Mouse (Mus musculus) right cerebral cortex, postnatal 4 days (tissue): ENCODE data around the gene Lrrc19.
"Not testable (repeated sequence)": the region's sequence is repeated elsewhere in the genome, so short reads cannot be mapped to it uniquely, and the experiment has no call there.

Experiments
- DNase-seq: peaks from one replicate; pipeline ENCODE4 v3.0.0-alpha.2; 2022

Gene Lrrc19

DNA sequence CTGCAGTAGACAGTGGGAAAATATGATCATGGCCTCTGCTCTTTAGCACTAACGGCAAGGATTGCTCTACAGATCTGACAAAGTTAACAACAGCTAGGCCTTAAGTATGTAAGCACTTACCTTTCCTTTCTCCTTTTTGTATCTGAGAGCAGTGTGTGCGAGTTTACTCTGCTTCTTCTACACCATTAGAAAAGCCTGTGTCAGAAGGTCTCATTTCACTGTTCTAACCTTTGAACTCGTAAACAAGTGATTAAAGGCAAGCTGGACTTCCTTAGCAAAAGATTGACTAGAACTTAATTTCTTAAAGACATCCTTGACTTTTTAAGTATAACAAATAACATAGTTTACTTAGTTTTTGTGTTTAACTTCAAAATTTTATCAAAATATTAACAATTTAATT is at the start of gene Lrrc19:
TSS of gene Lrrc19 (minus strand) at position 225 of the 400 bp plus-strand sequence.
- no peak for DNase-seq

DNA sequence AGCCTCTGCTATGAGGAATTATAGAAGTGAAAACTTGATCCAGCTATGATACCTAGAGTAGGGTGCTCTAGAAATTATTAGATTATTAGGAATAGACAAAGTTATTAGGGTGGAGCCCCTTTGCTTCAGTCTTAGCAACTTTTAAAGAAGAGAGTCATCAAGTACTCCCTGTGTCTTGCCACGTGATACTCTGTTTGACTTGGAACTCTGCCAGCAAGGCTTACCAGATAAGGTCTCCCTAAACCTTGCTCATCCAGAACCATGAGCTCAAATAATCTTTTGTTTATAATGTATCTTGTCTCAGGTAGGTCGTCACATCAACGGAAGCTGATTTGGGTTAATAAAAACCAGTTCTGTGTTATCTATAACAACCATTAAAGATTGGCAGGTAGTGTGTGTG is 46.4 kb upstream of the Lrrc19 start:
- no peak for DNase-seq

DNA sequence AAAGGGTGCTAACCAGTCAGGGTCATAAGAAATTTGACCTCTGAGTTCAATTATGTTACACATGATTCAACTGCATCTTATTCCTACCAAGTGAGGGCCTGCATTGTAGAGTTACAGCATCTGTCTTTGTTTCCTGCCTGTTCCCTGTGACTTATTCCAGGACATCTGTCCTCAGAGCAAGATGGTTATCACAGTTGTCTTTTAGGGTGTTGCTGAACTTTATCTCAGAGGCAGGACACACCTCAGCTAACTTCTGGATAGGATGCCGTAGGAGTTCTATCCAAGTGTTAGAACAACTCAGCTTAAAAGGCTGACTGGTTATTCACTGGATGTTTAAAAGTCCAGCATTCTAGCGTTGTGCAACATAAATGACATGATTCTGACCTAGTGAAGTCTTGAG is 42.2 kb upstream of the Lrrc19 start:
- DNase-seq = no peak

DNA sequence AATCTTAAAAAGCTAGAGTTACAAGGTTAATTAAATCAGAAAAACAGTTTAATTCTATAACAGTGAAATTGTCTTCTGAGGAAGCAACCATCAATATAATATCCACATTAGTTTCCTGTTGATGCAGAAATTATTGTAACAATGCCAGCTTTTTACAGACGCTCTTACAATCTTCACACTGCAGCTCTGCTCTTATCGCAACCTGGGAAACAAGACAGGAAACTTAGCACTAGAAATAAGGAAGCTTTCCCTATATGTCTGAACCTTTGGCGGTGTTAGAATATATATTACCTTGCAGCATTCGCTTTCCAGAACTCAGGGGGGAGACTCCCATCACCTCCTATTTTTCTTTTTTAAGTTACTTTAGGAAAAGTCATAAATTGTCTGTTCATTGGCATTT is 41.1 kb upstream of the Lrrc19 start:
- no peak for DNase-seq

GRCm38 (mm10) chr4:94689804-94690203 is 39.9 kb upstream of the Lrrc19 start:
- not testable (repeated sequence) for DNase-seq

- no peak for DNase-seq
Observed at GRCm38 (mm10) chr4:94683305-94683704, 33.4 kb upstream of the Lrrc19 start.

GRCm38 (mm10) chr4:94682029-94682428 is 32.1 kb upstream of the Lrrc19 start:
- DNase-seq = no peak

DNA sequence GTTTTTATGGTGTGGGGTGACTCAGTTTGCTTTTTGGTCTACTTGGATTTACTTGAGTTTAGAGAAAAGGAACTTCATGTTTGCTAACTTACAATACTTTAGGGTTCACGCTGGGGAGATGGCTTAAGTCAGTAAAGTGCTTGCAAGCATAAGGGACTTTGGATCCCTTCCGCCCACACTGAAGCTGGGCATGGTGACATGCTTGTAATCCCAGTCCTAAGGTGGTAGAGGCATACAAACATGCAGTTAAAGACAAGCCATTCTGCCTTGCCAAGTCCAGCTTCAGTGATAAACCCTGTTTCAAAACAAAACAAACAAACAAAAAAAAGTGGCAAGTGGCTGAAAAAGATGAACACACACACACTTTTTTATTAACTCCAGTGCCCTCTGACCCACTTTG is 31.2 kb upstream of the Lrrc19 start:
- no peak for DNase-seq

- DNase-seq = no peak
Observed at GRCm38 (mm10) chr4:94680662-94681061, 30.7 kb upstream of the Lrrc19 start.

- DNase-seq = no peak
Observed at GRCm38 (mm10) chr4:94669718-94670117, 19.8 kb upstream of the Lrrc19 start.

DNA sequence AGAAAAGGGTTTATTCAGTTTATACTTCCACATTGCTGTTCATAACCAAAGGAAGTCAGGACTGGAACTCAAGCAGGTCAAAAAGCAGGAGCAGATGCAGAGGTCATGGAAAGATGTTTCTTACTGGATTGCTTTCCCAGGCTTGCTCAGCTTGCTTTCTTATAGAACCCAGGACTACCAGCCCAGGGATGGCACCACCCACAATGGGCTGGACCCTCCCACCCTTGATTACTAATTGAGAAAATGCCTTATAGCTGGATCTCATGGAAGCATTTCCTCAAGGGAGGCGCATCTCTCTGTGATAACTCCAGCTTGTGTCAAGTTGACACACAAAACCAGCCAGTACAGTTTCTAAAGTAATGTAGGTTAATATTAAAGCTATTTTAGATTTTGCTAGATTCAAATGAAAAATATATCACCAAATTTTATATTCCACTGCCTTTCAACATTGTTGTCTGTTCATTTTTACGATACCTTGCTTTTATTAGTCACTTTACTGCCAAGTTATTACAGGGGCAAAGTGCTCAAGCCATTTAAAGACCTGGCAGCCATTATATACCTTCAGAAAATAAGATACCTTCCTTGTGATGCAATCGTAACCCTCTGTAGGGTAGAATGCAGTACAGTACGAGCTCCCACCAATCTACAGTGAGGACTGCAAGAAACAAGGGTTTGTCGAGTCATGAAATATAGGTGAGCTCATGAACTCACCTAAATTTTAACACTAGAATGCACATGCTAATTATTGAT is 657 bp upstream of the Lrrc19 start:
- DNase-seq = not testable (repeated sequence)

GRCm38 (mm10) chr4:94643141-94643540 is 6.8 kb downstream of the Lrrc19 start:
- DNase-seq = no peak

DNA sequence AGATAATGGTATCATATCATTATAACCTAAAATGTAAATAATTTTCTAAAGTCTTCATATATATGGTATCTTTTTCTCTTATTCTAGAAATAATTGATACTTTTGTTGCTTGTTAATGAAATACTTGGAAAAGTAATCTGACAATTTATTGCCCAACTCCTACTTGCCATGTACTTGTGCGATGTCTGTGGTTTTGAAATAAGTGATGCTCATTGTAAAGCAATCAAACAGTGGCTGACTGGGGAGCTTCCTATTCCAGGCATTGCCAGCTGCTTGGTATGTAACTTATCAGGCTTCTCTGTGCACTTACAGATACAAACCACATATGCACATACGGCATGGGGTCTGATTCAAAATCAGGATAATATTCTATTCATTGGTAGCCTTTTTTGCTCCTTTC is 29.9 kb downstream of the Lrrc19 start:
- no peak for DNase-seq

DNA sequence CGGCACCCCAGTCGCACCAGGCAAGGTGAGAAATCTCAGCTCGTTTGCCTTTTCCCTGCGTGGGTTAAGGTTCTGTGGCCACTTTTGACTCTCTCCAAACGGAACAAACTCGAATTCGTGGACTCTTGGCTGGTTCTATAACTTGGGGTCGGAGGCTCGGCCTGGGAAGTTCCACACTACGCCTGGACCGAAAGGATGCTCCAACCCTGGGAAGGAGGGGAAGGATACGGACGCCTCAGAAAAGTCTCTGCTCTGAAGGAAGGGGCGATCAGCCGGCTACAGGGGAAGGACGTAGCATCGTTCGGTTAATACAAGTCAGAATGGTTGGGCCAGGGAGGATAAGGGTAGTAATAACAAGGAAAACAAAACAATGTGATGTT is 35.3 kb downstream of the Lrrc19 start:
- DNase-seq = no peak

GRCm38 (mm10) chr4:94613972-94614626 is 35.8 kb downstream of the Lrrc19 start, which contains the start of gene Ift74:
Ift74 (plus strand) TSS chr4:94614491.
- peak; percentile 93 for DNase-seq

GRCm38 (mm10) chr4:94610339-94610738 is 39.6 kb downstream of the Lrrc19 start:
- DNase-seq = no peak

DNA sequence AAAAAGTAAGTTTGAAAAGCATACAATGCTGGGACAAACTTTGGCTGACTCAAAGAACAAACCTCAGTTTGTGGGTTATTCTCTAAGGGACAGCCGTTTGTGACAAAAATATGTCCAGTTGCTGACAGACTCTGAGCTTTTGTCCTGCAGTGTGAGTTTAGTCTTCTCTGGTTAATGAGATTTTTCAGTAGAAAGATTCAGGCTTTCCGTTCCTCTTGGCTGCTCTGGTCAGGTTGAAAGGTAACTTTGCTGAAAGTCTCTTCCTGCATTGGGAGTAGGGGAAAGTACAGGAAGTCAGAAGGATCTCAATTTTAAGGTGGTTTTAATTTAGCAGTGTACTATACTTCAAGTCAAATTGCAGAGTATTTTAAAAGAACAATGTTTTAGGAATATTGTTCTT is 44.4 kb downstream of the Lrrc19 start:
- no peak for DNase-seq

- DNase-seq = no peak
Observed at GRCm38 (mm10) chr4:94604452-94605019, 45.4 kb downstream of the Lrrc19 start.

- DNase-seq = peak; percentile 90
Observed at GRCm38 (mm10) chr4:94603031-94603629, 46.8 kb downstream of the Lrrc19 start, which contains the start of gene Plaa. Plaa (minus strand) TSS chr4:94603244.

GRCm38 (mm10) chr4:94602496-94603030 is 47.4 kb downstream of the Lrrc19 start:
- DNase-seq = no peak

DNA sequence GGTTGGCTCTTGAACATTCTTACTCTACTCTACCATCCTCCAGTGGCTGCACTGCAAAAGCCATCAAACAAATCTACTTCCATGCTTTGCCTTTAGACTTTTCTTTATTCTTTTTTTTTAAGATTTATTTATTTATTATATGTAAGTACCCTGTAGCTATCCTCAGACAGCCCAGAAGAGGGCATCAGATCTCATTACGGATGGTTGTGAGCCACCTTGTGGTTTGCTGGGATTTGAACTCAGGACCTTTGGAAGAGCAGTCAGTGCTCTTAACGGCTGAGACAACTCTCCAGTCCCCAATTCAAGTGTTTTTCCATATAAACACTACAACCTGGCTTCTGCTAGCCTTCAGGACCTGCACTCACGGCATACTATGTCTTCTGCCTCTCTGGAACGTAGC is 48.5 kb downstream of the Lrrc19 start:
- no peak for DNase-seq

DNA sequence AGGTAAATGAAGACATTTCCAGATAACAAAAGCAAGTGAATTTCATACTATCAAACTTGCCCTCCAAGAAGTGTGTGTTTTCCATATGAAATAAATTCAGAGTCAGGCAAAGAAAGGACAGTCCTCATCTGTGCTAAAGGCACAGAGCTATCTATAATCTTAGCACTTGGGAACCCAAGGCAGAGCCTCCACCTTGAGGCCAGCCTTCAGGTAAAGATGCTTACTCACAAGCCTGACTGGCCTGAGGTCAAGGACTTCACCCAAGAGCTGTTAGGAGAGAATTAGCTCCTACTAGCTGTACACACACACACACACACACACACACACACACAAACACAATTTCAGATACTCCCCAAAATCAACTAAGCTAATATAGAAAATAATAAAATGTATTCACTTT is 57.2 kb downstream of the Lrrc19 start:
- DNase-seq = no peak

DNA sequence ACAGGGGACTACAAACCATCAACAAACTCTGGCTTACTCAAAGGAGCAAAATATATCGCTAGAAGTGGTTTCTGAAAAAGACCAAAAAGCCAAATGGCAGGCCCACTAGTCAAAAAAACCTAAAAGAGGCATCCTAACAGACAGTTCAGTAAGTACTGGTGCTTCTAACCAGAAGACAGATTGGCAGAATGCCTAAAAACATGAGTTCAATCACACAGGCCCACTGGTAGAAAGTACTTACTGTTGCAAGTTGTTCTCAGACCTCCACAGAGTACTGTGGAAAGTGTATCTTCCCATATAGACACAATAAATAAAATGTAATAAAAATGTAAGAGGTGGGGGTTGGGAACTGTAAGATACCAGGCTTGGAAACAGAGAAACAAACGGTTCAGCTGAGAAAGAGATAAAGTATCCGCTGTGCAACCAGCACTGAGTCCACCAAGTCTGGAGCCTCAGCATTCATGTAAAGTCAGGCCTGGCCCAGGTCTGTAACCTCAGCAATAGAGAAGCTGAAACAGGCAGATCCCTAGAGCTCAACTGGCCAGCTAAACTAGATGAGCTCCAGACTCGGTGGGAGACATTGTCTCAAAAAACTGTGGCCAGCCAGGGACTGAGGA is 58.1 kb downstream of the Lrrc19 start:
- no peak for DNase-seq
